Mouse (Mus musculus): Measurements from ENCODE around the gene Egfl8. TPM values are rescaled to one million over a fixed set of nuclear protein-coding genes. Genes with fewer than 3 reads are reported as not detected.

The Egfl8 gene
- total RNA-seq, 2 experiments from 2014 or later, result 1.5 to 1.9 TPM

DNA sequence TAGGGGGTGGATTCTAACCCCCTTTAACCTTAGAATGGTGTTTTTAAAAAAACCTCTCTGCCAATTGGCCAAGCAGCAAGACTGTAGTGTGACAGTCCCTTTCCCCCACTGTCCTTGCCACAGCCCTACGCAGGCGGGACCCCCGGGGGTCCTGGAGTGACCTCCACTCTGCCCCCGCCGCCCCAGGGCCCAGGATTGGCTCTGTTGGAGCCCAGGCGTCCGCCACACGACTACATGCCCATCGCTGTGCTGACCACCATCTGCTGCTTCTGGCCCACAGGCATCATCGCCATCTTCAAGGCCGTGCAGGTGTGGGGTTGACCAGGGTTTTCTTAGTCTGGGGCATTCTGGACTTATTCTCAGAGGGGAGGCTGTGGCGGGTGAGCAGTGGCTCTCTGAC, 15.9 kb upstream of the Egfl8 start:
- Histone ChIP-seq H3K27ac (peak overlapping the region; percentile 69), H3K4me3 (peak overlapping the region; percentile 73)
- peak; percentile 33 for DNase-seq
- no peak for TF ChIP-seq CTCF (IDR thresholded peaks at IDR 0.05)
- intact Hi-C loops (cut with DNase I), result no loop called here

DNA sequence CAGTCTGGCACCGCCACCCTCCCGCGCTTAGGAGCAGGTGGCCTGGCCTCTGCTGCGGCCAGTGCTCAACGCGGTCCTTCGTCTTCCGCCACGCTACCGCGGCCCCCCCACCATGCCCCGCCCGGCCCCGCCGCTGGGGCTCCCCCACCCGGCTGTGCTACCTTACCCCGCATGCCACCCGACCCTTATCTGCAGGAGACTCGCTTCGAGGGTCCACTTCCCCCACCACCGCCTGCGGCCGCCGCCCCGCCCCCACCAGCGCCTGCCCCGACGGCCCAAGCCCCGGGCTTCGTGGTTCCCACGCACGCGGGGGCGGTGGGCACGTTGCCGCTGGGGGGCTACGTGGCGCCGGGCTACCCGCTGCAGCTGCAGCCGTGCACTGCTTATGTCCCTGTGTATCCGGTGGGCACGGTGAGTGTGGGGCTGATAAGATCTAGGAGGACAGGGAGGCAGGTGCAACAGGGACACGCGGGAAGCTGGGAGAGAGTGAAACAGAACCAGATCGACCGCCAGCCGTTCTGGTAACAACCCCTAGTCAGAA, 15.1 kb upstream of the Egfl8 start:
- DNase-seq, result peak; percentile 31
- intact Hi-C loops (cut with DNase I), result no loop called here
- Histone ChIP-seq H3K27ac (no peak overlapping the region), H3K4me3 (peak overlapping the region; percentile 94)
- no peak for TF ChIP-seq CTCF (IDR thresholded peaks at IDR 0.05)

DNA sequence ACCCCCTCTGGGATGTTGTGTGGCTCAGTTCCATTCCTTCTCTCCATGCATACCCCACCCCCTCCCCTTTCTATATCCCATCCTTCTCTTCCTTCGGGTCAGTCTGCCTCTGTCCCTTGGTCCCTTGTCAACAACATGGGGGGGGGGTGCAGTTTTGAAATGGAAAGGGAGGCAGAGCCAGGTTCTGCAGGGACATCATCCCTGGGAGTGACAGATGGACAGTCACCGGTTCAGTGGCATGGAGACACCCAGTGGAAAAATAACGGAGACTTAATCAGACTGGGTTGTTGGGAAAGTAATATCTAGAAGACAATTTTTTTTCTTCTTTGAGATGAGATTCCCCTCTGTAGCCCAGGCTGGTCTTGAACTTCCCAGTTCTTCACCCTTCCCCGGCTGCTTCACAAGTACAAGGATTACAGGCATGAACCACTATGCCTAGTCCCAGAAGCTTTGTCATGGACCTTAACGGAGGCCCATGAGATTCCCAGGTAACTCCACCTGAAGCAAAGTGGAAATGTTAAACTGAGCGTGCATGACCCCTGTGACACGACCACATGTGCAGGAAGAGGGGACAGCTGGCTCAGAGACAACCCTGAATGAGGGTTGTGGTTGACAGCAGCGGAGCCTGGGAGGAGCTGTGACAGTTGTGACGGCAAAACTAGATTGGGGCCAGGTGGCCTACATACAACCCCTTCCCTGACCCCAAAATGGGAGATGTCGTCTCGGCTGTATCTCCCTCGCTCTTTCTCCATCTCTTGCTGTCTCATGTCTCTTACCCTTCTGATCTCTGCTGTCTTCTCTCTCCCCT, 14.2 kb upstream of the Egfl8 start:
- peak overlapping the region; percentile 94 for H3K4me3 ChIP-seq
- no peak for TF ChIP-seq CTCF (IDR thresholded peaks at IDR 0.05)
- intact Hi-C loops (cut with DNase I), result no loop called here
- H3K27ac ChIP-seq, result peak overlapping the region; percentile 96; the same call in 1 of the 2 replicates
- DNase-seq, result no peak

DNA sequence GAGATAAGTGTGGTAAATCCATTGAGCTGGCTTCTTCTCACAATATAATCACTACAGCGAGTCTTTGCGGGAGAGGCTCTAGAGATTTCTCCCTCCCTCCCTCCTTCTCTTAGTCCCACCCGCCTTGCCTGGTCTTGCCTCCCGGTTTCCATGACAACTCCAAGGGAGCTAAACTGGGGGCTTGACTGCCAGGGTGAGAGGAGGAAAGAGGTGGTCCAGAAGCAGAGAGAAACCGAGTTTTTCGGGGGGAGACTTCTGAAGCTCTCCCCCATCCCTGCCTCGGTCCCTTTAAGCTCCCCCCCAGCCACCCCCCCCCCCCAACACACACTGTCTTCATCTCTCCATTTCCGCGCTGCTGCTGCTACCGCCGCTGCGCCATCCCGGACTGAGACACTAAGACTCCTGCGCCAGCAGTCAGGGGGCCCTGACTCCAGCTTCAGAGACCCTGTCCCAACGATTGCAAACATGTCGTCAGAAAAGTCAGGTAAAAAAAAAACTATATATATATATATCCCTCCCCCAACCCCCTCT, 13.5 kb upstream of the Egfl8 start, which contains the start of gene Prrt1:
TSS of gene Prrt1 (plus strand) at position 313 of the 531 bp plus-strand sequence.
- intact Hi-C loops (cut with DNase I), result no loop called here
- TF ChIP-seq CTCF (IDR thresholded peaks at IDR 0.05), result no peak
- Histone ChIP-seq H3K4me3 (peak within 1 kb of the TSS; percentile 94), H3K27ac (peak within 1 kb of the TSS; percentile 96)
- DNase-seq, result no peak

DNA sequence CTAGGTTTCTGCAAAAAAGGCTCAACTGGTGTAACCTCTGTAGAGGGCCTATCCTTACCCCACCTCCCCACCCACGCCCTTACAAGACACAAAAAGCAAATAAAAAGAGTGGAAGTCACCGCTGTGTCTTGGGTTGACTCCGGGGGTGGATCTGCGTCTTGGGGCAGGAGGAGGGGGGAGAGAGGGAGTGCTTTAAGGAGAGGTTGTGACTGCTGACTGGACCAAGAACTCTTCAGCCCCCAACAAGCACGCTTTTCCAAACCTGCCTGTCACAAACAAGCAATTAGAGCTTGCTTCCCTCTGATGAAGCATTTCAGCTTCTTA, 12.8 kb upstream of the Egfl8 start:
- peak overlapping the region; percentile 96 for H3K27ac ChIP-seq
- TF ChIP-seq CTCF (IDR thresholded peaks at IDR 0.05), result no peak
- intact Hi-C loops (cut with DNase I), result no loop called here
- peak overlapping the region; percentile 94 for H3K4me3 ChIP-seq
- peak; percentile 20 for DNase-seq

DNA sequence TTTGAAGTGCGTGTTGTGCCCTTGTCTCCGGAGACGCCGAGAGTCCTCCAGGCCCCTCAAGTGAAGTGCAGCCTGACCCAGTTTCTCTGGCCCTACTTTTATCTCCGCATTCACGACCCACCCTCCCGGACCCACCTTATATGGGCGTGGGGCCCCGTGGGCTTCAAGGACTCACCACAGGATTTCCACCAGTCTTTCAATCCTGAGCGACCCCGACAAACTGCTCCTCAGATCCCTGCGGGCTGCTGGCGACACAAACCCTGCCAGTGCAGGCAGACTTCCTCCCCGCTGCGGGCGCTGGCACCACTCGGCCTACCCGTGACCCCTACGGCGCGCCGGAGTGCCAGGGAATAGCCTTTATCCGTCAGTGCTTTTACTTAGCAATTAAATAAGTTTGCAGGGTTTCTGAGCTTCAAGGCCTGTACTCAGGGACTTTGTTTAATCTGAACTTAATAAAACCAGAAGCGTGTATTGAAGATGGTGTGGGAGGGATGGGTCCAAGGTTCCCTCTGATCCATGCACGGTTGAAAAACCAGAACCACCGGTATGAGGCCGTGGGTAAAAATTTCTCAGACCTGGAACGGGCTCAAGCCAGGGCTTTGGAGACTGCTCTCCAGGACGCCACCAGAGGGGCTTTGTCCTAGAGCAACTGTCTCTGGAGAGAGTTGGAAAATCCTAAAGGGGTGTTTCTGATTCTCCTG, 12.3 kb upstream of the Egfl8 start, which contains the start of gene Ppt2:
TSS of gene Ppt2 (minus strand) at position 568 of the 701 bp plus-strand sequence.
- peak; percentile 80 for DNase-seq
- TF ChIP-seq CTCF (IDR thresholded peaks at IDR 0.05), result no peak
- peak within 1 kb of the TSS; percentile 94 for H3K4me3 ChIP-seq
- H3K27ac ChIP-seq, result peak within 1 kb of the TSS; percentile 96
- intact Hi-C loops (cut with DNase I), result loop anchor here (2.0 kb wide), 1 partner anchor 23 kb away; the partner anchor contains the start of gene Agpat1

DNA sequence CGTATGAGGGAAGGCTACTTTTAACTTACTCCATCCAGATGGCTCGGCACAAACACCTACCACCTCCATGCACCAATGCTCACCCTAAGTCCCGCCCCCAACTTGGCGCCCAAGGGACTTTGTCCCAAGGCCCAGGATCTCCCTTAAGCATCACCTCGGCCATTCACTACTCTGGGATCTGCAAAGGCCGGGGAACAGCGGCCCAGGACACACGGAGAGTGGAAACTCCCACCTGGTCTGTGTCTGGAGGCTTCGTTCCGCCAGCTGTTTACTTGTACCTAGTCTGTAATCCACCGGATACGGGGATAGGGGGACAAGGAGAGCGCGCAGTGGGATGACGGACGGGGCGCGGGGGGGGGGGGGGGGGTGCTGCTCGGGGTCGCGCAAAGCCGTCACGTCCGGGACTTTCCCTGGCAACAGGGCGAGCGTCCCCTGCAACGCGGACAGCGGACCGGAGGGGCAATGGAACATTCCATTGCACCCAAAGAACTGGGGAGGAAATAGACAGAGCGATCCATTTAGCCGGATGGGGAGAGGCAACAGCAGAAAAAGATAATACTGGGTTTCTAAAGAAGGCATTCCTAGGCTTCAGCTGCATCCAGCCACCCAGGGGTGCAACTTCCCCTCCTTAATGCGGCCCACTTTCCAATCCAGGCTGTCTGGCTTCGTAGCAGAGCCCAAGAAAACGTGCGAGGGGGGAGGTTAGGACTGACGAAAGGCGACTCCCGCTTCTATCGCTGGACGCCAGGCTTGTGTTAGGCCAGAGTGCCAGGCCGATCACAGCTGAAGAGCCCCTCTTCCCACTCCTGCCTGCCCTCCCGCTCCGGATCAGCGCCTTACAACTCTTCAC, 11.5 kb upstream of the Egfl8 start:
- peak; percentile 92 for DNase-seq
- intact Hi-C loops (cut with DNase I), result loop anchor here (2.0 kb wide), 1 partner anchor 23 kb away; the partner anchor contains the start of gene Agpat1
- H3K4me3 ChIP-seq, result peak overlapping the region; percentile 94
- TF ChIP-seq CTCF (IDR thresholded peaks at IDR 0.05), result no peak
- H3K27ac ChIP-seq, result peak overlapping the region; percentile 96

DNA sequence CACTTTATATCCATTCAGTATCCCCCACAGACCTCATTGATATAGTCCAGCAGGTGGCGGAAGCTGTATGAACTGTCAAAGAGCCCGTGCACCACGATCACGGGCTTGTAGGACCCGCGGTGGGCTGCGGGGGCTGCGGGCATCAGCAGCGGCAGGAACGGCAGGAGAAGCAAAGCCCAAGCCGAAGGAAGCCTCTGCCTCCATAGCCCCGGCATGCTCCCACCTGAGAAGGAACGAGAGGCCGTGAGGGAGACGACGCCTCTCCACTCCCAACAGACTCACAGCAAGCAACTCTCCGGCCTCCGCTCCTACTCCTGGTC, 11.0 kb upstream of the Egfl8 start:
- Histone ChIP-seq H3K4me3 (peak overlapping the region; percentile 94), H3K27ac (peak overlapping the region; percentile 96)
- peak; percentile 52 for TF ChIP-seq CTCF (IDR thresholded peaks at IDR 0.05)
- intact Hi-C loops (cut with DNase I), result loop anchor here (2.0 kb wide), 1 partner anchor 22 kb away; the partner anchor contains the start of gene Agpat1
- no peak for DNase-seq

DNA sequence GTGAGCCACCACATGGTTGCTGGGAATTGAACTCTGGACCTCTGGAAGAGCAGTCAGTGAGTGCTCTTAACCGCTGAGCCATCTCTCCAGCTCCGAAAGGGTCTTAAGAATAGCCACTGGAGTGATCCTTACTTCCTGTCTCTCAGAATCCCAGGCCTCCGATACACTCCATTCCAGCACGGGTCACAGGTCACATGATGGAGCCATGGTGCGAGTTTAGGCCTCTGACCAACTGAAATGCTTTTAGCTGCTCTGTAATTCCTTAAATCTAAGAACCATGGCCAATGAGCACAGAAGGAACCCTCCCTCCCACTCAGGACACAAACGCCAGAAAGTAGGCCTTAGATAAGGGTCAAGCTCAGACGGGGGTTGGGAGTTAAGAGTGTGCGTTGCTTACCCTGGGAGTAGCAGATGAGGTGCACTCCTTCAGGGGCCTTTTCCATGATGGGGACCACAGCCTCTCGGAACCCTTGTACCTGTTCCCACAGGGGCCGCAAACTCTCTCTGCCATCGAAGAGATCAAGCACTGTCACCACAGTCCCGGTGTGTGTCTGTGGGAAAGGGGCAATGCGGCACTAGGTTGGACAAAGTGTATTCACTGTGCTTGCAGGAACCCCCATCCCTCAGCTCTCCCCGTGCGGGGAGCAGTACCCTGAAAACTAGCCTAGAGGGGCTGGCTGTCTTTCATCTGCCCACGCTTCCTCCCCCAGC, 10.4 kb upstream of the Egfl8 start:
- DNase-seq, result no peak
- intact Hi-C loops (cut with DNase I), result loop anchor here (2.0 kb wide), 1 partner anchor 21 kb away; the partner anchor contains the start of gene Agpat1
- H3K4me3 ChIP-seq, result peak overlapping the region; percentile 94
- no peak for TF ChIP-seq CTCF (IDR thresholded peaks at IDR 0.05)
- H3K27ac ChIP-seq, result peak overlapping the region; percentile 96

DNA sequence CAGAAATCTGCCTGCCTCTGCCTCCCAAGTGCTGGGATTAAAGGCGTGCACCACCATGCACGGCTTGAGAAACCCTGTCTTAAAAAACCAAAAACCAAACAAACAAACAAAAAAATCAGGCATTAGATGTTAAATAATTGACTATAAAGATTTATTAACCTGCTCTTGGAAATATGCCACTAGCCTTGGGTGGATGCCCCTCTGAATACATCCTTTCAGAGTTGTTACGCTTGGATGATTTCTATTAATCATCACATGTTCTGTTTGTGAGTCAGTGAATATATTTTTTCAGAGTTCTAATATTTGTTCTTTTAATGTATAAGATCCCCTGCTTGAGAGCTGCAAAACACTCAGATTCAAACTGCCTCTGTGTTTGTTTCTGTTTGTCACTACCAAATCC, 9.2 kb upstream of the Egfl8 start:
- Histone ChIP-seq H3K27ac (no peak overlapping the region), H3K4me3 (no peak overlapping the region)
- intact Hi-C loops (cut with DNase I), result no loop called here
- no peak for TF ChIP-seq CTCF (IDR thresholded peaks at IDR 0.05)
- DNase-seq, result no peak

DNA sequence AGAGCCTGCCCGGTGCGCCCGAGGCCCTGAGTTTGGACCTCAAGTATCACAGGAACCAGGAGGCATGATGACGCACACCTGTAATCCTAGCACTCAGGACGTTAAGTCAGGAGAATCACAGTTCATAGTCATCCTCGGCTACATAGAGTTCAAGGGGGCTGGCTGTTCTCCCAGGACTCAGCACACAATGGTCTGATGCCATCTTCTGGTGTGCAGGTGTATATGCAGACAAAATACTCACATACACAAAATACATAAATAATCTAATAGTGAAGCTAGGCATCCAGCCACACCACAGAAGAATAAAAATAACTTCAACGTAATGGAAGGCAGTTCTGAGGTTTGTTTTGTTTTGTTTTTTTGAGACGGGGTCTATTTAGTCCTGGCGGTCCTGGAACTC, 7.4 kb upstream of the Egfl8 start:
- intact Hi-C loops (cut with DNase I), result no loop called here

More for the DNA sequence above, 7.4 kb upstream of the Egfl8 start:
- no peak overlapping the region for H3K27ac ChIP-seq
- no peak overlapping the region for H3K4me3 ChIP-seq
- TF ChIP-seq CTCF (IDR thresholded peaks at IDR 0.05), result peak; percentile 23; the same call in 1 of the 2 replicates
- DNase-seq, result no peak

Data from gastrocnemius, adult 2 months (tissue).